Mouse (Mus musculus): ENCODE data around the gene Pcsk7.
A peak's percentile ranks its signal among the peaks of the same experiment; 100 is the strongest.

- TF ChIP-seq CTCF (IDR thresholded peaks at IDR 0.05; ENCODE audit: low read depth) (peak; percentile 85), EP300 (optimal IDR thresholded peaks at IDR 0.05) (no peak)
These were observed 5.4 kb downstream of the Pcsk7 start for GRCm38 (mm10) chr9:45911673-45912072.

All from stomach, postnatal 0 days (tissue).